Mouse (Mus musculus) liver, embryonic 14.5 days (tissue): Measurements from ENCODE around the gene 3110040M04Rik. TPM values are rescaled to one million over a fixed set of nuclear protein-coding genes. Genes with fewer than 3 reads are reported as not detected.

Source experiments
- ATAC-seq: fragments of 200-750 bp; cut with Nextera tagmentation; 2 replicates; pipeline ENCODE4 v1.8.0; 2017; ENCODE audit warnings: moderate number of reproducible peaks, mild to moderate bottlenecking, moderate library complexity; ENCODE audit not compliant: insufficient read depth
- DNase-seq, 3 experiments: peaks; one replicate each; pipeline ENCODE4 v3.0.0-alpha.2; 2012 to 2013; ENCODE audit warnings: low read depth in 3 of 3, low spot score in 3 of 3
- H3K27ac ChIP-seq: fragments of 300-500 bp; sonication (generic); 2 replicates; pipeline ENCODE4 v1.5.1; 2014; ENCODE audit warnings: moderate library complexity, mild to moderate bottlenecking, control low read depth, inconsistent platforms
- H3K27me3 ChIP-seq: fragments of 300-500 bp; sonication (generic); 2 replicates; pipeline ENCODE4 v1.6.1; 2014; ENCODE audit warnings: mild to moderate bottlenecking, low read length, moderate library complexity; ENCODE audit not compliant: control insufficient read depth, insufficient read depth
- H3K36me3 ChIP-seq: fragments of 300-500 bp; sonication (generic); replicated peaks from 2 replicates; pipeline ENCODE4 v1.6.1; 2014; ENCODE audit warnings: low read depth; ENCODE audit not compliant: control insufficient read depth, insufficient read depth
- H3K4me1 ChIP-seq, 2 experiments: fragments of 200-500 bp in 1 of 2; fragments of 300-500 bp in 1 of 2; sonication (generic) in 1 of 2; replicated peaks; 2 replicates each; pipeline ENCODE4 v1.6.1; 2012 to 2014; ENCODE audit warnings: antibody characterized with exemption in 1 of 2, inconsistent platforms in 1 of 2, low read length in 1 of 2; ENCODE audit not compliant: control insufficient read depth in 2 of 2, insufficient read depth in 2 of 2
- H3K4me2 ChIP-seq: fragments of 300-500 bp; sonication (generic); 2 replicates; pipeline ENCODE4 v1.6.1; 2014; ENCODE audit warnings: low read depth, mild to moderate bottlenecking, control low read depth, moderate library complexity
- H3K4me3 ChIP-seq, 2 experiments: fragments of 200-500 bp in 1 of 2; fragments of 300-500 bp in 1 of 2; sonication (generic) in 1 of 2; 2 replicates each; pipeline ENCODE4 v1.5.1; 2012 to 2014; ENCODE audit warnings: low read depth in 2 of 2, low read length in 2 of 2, mild to moderate bottlenecking in 2 of 2, control low read depth in 1 of 2, inconsistent platforms in 1 of 2, moderate library complexity in 1 of 2; ENCODE audit not compliant: insufficient read depth in 1 of 2
- H3K9ac ChIP-seq: fragments of 300-500 bp; sonication (generic); replicated peaks from 2 replicates; pipeline ENCODE4 v1.6.1; 2014; ENCODE audit warnings: mild to moderate bottlenecking, control low read depth, moderate library complexity
- H3K9me3 ChIP-seq: fragments of 300-500 bp; sonication (generic); 2 replicates; pipeline ENCODE4 v1.6.1; 2016; ENCODE audit warnings: low read length, mixed read lengths; ENCODE audit not compliant: control insufficient read depth
- CTCF ChIP-seq: IDR thresholded peaks from 2 replicates; pipeline ENCODE4 v1.5.1; 2016; ENCODE audit warnings: antibody characterized with exemption, low read depth, control low read depth
- EP300 ChIP-seq: IDR thresholded peaks from 2 replicates; pipeline ENCODE4 v1.6.1; 2016; ENCODE audit warnings: antibody characterized with exemption, low read depth
- WGBS: fragments of 180-500 bp; shearing (Covaris S2); extraction: QIAGEN DNeasy Blood & Tissue Kit; methylation state at CpG from one replicate; pipeline ENCODE4 v1.1.7; 2014; ENCODE audit not compliant: insufficient replicate concordance; 5-methylcytosine and 5-hydroxymethylcytosine counted together
- polyA plus RNA-seq, 2 experiments: library from polyadenylated mRNA; depleted of rRNA in 1 of 2; stranded (reverse) in 1 of 2; unstranded in 1 of 2; fragments of >200 nt; fragmentation: Nextera tagmentation in 1 of 2; extraction: Ambion mirVana in 1 of 2; gene quantifications; 2 replicates each; pipeline versions ENCODE4 v1.2.1 to v1.2.3; 2012 to 2014

Gene 3110040M04Rik
- polyA plus RNA-seq, 2 experiments, result 1.2 to 1.3 TPM

- H3K36me3 ChIP-seq, result no peaks in the 10 kb centered on the region
- WGBS, result 56% methylated on average over 3 of the region's 3 CpGs
- H3K27me3 ChIP-seq, result no peaks in the 10 kb centered on the region
- DNase-seq (no peak), ATAC-seq (no peak)
- no peaks in the 10 kb centered on the region for H3K9me3 ChIP-seq
- TF ChIP-seq EP300 (no peak), CTCF (no peak)
- no peak overlapping the region for H3K4me3 ChIP-seq
- no peak overlapping the region for H3K9ac ChIP-seq
- no peak overlapping the region for H3K27ac ChIP-seq
- no peak overlapping the region for H3K4me2 ChIP-seq
- H3K4me1 ChIP-seq, result peaks cover 0 to 9% of the 10 kb centered on the region in 2 experiments; a peak in 2 of 4 replicates
Measured at GRCm38 (mm10) chr1:151237780-151238179, 33.9 kb downstream of the 3110040M04Rik start.

- Histone ChIP-seq H3K4me2 (no peak overlapping the region), H3K27ac (no peak overlapping the region), H3K4me1 (peaks cover 0 to 8% of the 10 kb centered on the region in 2 experiments; a peak in 2 of 4 replicates), H3K9me3 (no peaks in the 10 kb centered on the region), H3K4me3 (no peak overlapping the region), H3K9ac (no peak overlapping the region), H3K27me3 (no peaks in the 10 kb centered on the region), H3K36me3 (no peaks in the 10 kb centered on the region)
- WGBS, result 65% methylated on average over 4 of the region's 4 CpGs
- no peak for ATAC-seq
- no peak for DNase-seq
- TF ChIP-seq EP300, result no peak
Measured at GRCm38 (mm10) chr1:151243332-151243731, 39.4 kb downstream of the 3110040M04Rik start.

GRCm38 (mm10) chr1:151244013-151244412, 40.1 kb downstream of the 3110040M04Rik start:
- ATAC-seq, result no peak
- Histone ChIP-seq H3K4me1 (0 out of 4 replicates have a peak, but pooled peaks cover 0 to 2% of the 10 kb centered on the region in 2 experiments), H3K9ac (no peak overlapping the region), H3K27me3 (no peaks in the 10 kb centered on the region), H3K27ac (no peak overlapping the region), H3K36me3 (no peaks in the 10 kb centered on the region), H3K4me2 (no peak overlapping the region), H3K9me3 (no peaks in the 10 kb centered on the region), H3K4me3 (no peak overlapping the region)
- 73% methylated on average over 5 of the region's 5 CpGs for WGBS
- TF ChIP-seq EP300, result no peak
- TF ChIP-seq CTCF, result no peak
- DNase-seq, result no peak

GRCm38 (mm10) chr1:151244761-151245160, 40.8 kb downstream of the 3110040M04Rik start:
- Histone ChIP-seq H3K9ac (no peak overlapping the region), H3K9me3 (no peaks in the 10 kb centered on the region), H3K36me3 (no peaks in the 10 kb centered on the region), H3K4me3 (no peak overlapping the region), H3K27ac (no peak overlapping the region), H3K27me3 (no peaks in the 10 kb centered on the region), H3K4me1 (no peaks in the 10 kb centered on the region), H3K4me2 (no peak overlapping the region)
- DNase-seq (no peak), ATAC-seq (no peak)
- WGBS, result 69% methylated on average over 4 of the region's 4 CpGs
- TF ChIP-seq CTCF (no peak), EP300 (no peak)

GRCm38 (mm10) chr1:151245165-151245564, 41.2 kb downstream of the 3110040M04Rik start:
- DNase-seq (no peak), ATAC-seq (no peak)
- 53% methylated on average over 10 of the region's 10 CpGs for WGBS
- Histone ChIP-seq H3K9ac (no peak overlapping the region), H3K4me3 (no peak overlapping the region), H3K27me3 (no peaks in the 10 kb centered on the region), H3K36me3 (no peaks in the 10 kb centered on the region), H3K4me1 (no peaks in the 10 kb centered on the region), H3K4me2 (no peak overlapping the region), H3K9me3 (no peaks in the 10 kb centered on the region), H3K27ac (no peak overlapping the region)
- no peak for TF ChIP-seq CTCF
- no peak for TF ChIP-seq EP300
